Mouse (Mus musculus) left cerebral cortex, adult 9 months (tissue): ENCODE measurements around the gene Xbp1.
"Not testable (repeated sequence)": the region's sequence is repeated elsewhere in the genome, so short reads cannot be mapped to it uniquely, and the experiment has no call there.

ENCODE experiments used
- DNase-seq, 2 experiments: peaks; one replicate each; pipeline ENCODE4 v3.0.0; 2022; ENCODE audit warnings: low spot score in 2 of 2

The Xbp1 gene

GRCm38 (mm10) chr11:5502351-5503051, 18.0 kb upstream of the Xbp1 start:
- DNase-seq: no peak

DNA sequence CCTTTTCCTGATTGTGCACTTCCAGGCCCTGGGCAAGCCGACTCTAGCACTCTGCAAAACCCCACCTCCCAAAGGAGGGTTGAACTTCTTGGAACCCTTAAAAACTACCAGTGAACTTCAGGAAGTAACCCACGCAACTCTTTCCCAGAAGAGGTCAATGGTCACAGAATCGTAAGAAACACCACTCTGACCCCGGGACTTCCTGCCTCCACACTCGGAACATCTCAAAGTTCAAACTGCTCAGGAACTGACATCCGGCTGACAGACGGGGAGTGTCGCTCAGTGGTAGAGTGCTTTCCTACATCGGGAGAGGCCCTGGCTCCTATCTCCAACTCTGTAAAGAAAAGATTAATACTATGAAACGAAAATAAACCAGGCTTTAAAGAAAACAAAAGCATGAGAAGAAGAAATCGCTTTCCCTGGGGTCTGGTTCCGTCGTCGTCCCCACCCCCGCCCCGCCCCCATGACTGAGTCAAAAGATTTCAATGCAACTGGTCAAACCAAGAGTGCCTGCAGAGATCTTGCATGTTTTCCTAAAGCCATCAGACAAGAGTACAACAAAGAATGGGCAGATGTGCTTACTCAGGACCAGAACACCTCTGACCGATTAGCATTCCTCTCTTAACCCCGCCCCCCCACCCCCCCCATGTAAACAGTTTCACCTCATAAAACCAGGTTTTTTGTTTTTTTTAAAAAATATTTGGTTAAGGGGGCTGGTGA, 14.4 kb upstream of the Xbp1 start:
- no peak for DNase-seq

- no peak for DNase-seq
Observed at GRCm38 (mm10) chr11:5509215-5510098, 11.0 kb upstream of the Xbp1 start.

- no peak for DNase-seq
Observed at GRCm38 (mm10) chr11:5510099-5510391, 10.4 kb upstream of the Xbp1 start.

DNA sequence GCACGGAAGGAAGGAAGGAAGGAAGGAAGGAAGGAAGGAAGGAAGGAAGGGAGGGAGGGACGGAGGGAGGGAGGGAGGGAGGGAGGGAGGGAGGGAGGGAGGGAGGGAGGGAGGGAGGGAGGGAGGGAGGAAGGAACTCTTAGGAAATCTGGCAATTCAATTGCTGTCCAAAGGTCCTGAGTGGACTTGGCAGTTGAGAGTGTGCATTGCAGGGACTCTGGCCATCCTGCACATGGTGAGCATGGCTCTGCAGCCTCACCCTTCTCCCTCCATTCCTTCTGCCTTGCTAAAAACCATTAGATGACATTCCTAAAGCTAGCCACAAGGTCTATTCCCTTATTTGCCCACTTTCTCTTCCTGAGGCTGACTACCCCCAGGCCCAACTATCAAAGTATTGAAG, 9.8 kb upstream of the Xbp1 start:
- DNase-seq: not testable (repeated sequence)

DNA sequence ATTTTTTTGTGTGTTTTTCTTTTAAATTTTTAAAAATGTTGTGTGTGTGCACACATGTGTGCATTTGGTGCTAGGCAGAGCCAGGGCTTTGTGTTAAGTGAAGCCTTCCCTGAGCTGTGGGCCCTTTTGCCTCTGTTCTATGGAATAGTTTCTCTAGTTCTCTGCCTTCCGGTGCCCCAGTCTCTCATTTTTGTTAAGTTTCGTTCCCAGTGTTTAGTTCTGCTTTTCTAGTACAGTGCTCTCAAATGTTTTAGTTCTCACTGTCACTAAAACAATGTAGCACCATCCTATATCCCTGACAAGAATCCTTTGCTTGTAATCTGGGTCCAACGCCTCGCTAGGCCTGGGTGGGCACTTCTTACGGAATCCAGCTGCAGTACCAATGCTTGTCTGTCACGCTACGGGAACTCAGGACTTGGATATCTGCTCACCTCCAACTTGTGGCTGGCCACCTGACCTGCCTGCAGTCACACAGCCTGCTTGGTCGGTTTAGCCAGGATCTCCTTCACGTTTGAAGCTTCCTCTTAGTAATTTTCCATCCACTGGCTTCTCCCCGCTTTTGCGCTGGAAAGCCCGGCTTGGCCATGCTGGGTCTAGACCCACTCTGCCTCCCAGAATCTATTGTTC, 8.2 kb upstream of the Xbp1 start:
- DNase-seq: no peak

- no peak for DNase-seq
Observed at GRCm38 (mm10) chr11:5512961-5513360, 7.5 kb upstream of the Xbp1 start.

DNA sequence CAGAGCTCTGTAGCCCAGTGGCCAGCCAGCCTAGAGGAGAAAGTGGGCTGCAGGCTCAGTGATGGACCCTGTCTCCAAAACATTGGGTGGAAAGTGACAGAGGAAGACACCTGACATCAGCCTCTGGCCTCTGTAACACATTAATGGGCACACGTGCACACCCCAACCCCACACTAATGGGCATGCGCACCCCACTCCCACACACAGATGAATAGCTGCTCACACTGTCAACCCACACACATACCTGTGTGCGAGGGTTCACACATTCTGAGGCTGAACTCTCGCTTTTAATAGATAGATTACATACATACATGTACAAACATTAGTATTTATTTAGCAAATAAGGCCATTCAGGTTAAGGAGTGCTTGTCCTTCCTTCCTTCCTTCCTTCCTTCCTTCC, 6.4 kb upstream of the Xbp1 start:
- DNase-seq: no peak

GRCm38 (mm10) chr11:5515196-5515595, 5.3 kb upstream of the Xbp1 start:
- no peak for DNase-seq

GRCm38 (mm10) chr11:5515655-5516054, 4.8 kb upstream of the Xbp1 start:
- DNase-seq: no peak

GRCm38 (mm10) chr11:5516151-5516550, 4.3 kb upstream of the Xbp1 start:
- no peak for DNase-seq

- no peak for DNase-seq
Observed at GRCm38 (mm10) chr11:5516617-5517016, 3.8 kb upstream of the Xbp1 start.

DNA sequence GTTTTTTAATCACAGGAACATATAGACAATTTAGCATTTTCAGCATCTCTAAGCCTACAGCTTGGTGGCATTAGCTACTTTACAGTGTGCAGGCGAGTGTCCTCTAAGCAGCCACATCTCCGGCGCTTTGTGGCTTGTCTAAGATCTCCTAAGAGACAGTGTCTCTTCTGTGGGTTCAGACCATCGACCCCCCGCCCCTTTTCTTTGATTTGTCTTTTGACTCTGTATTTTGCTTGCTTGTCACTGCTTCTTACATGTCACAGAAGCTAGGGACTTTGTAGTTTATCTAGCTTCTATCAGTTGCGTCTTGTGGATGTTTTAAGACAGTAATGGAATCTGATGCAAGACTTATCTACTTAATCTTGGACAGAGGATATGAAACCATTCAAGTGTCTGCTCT, 3.1 kb upstream of the Xbp1 start:
- DNase-seq: no peak

GRCm38 (mm10) chr11:5519681-5520080, 778 bp upstream of the Xbp1 start:
- no peak for DNase-seq

DNA sequence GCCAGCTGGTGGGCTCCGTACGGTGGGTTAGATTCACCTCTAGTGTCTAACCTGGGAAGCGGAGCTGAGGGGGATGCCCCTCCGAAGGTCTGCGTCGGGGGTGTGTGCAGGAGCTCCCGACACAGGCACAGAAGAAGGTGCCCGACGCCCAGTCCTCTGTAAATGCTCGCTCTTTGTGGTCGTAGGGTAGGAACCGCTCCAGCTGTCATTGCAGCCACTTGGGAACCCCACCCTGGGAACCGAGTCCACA, 732 bp downstream of the Xbp1 start:
- DNase-seq: no peak

DNA sequence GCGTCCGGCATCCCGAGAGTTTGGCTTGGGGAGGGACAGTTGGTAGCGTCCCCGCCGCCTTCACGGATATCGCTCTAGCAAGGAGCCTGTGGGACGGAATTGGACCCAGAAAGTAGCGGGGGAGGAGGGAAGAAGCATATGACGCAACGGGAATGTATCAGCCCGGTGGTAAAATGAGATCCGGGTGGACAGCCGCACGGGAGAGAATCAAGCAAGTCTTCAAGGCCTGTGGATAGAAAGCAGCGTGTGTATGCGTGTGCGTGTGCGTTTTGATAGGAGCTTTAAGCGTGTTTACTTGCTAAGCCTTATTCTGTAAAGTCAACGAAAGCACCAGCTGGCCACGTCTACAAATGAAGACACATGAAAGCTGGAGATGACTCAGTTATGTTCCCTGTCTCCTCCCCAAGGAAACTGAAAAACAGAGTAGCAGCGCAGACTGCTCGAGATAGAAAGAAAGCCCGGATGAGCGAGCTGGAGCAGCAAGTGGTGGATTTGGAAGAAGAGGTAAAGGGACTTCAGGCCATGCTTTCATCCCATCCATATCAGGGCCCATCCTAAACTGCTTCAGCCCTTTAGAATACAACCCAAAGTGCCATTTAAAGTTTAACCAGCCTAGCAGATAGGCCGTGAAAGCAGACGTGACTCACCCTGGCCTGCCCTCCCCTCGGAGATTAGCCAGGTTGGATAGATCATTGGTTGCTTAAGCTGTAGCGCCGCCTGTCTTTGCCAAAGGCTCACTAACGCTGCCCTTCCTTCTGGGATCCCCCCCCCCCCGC, 1.2 kb downstream of the Xbp1 start:
- DNase-seq: peak; percentile 54 to 77

DNA sequence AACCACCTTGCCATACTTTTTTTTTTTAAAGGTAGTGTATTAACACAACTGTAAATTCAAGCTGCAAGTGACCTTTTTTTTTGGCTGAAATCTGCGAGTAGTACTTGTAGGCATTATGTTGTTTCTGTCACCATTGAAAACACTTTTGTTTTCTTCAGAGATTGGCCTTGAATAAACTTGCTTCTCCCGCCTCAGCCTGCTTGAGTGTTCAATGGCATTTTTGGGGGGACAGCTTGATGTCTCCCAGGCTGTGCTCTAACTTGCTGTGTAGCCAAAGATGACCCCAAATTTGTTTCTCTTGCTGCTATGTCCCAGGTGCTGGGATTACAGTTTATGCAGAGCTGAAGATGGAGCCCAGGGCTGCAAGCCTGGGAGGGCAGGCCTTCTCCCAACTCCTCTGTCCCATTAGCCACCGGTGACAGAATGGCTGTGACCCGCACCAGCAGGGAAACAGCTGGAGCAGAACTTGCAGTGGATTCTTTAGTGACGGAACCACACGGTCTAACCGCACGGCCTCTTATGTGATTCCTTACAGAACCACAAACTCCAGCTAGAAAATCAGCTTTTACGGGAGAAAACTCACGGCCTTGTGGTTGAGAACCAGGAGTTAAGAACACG, 2.4 kb downstream of the Xbp1 start:
- DNase-seq: no peak

- DNase-seq: no peak
Observed at GRCm38 (mm10) chr11:5525418-5525817, 5.0 kb downstream of the Xbp1 start.

- no peak for DNase-seq
Observed at GRCm38 (mm10) chr11:5526573-5527439, 6.3 kb downstream of the Xbp1 start.

DNA sequence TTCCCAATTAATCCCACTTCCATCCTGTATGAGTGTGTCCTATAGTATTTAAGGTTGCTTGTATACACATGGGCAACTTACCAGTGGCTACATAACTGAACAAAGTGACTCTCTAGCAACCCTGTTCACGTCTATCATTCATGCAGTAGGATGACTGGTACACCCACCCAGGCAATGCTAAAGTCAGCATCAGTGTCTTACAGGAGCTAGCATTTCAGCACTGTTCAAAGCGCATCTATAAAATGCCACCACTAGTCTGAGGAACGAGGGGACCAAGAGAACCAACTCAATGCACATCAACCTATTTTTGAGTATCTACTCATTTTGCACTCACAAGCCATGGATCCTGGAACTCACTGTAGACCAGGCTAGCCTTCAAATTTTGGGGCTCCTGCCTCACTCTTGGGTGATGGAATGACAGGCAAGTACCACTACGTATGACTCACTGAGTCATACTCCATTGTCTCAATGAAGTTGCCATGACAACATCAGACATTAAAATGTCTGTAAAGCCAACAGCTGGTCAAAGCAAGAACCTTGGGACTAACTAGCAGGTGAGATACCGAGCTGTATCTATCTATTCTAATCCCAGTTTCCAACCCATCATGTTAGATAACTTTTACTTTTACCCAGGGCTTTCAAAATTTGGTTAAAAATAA, 7.5 kb downstream of the Xbp1 start:
- DNase-seq: no peak
